Mouse (Mus musculus): Measurements from ENCODE around the gene Taok3. TPM values are rescaled to one million over a fixed set of nuclear protein-coding genes. Genes with fewer than 3 reads are reported as not detected.

Gene Taok3
- polyA plus RNA-seq, 1 experiment from 2014 or later: 40.4 TPM

- Histone ChIP-seq H3K9ac (ENCODE audit: low read depth, low read length) (peak overlapping the region; percentile 40), H3K27ac (ENCODE audit: low read depth, low read length) (peak overlapping the region; percentile 46), H3K27me3 (replicated peaks; ENCODE audit: control insufficient read depth, insufficient read depth, low read length) (no peaks in the 10 kb centered on the region), H3K4me3 (ENCODE audit: low read depth, low read length) (peak overlapping the region; percentile 41), H3K36me3 (ENCODE audit: control insufficient read depth, insufficient read depth) (peaks cover 27% of the 10 kb centered on the region), H3K9me3 (ENCODE audit: control insufficient read depth) (no peaks in the 10 kb centered on the region), H3K4me1 (replicated peaks; ENCODE audit: control insufficient read depth, insufficient read depth, low read length) (no peaks in the 10 kb centered on the region), H3K4me2 (replicated peaks; ENCODE audit: low read depth) (peak overlapping the region; percentile 58)
- no peak for TF ChIP-seq CTCF (IDR thresholded peaks at IDR 0.05; ENCODE audit: low read depth)
- 43% methylated on average over 32 of the region's 32 CpGs for WGBS
- no peak for ATAC-seq
Observed at GRCm38 (mm10) chr5:117240761-117241322, 120.9 kb downstream of the Taok3 start.

DNA sequence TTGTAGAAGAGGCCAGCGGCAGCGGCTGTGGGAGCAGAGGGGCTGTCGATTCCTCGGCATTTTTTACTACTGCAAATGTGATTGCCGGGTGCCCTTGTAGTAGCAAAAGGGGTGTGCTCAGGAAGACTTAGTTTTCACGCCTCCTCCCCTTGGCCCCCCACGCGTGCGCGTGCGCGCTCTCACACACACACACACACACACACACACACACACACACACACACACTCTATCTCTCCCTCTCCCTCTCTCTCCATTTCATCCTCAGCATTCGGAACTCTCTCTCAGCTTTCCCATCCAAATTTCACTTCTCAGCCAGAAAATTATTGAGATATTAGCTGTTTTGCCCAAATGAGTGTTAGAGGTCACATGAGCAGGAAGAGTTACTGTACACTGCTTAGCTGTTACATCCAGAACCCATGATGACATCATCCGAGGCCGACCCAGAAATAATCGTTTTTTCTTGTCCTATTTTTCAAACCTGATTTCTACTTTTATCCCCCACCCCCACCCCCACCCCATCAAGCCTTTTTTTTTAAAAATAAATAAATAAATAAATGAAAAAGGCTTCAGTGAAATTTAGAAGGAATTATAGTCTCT lies 122.1 kb downstream of the Taok3 start:
- no peak for ATAC-seq
- 68% methylated on average over 16 of the region's 16 CpGs for WGBS
- no peak for TF ChIP-seq CTCF (IDR thresholded peaks at IDR 0.05; ENCODE audit: low read depth)

GRCm38 (mm10) chr5:117242671-117243478 lies 122.9 kb downstream of the Taok3 start:
- H3K9me3 ChIP-seq (ENCODE audit: control insufficient read depth): no peaks in the 10 kb centered on the region
- H3K27ac ChIP-seq (ENCODE audit: low read depth, low read length): no peak overlapping the region
- TF ChIP-seq CTCF (IDR thresholded peaks at IDR 0.05; ENCODE audit: low read depth): no peak
- H3K27me3 ChIP-seq (replicated peaks; ENCODE audit: control insufficient read depth, insufficient read depth, low read length): no peaks in the 10 kb centered on the region
- H3K4me3 ChIP-seq (ENCODE audit: low read depth, low read length): no peak overlapping the region
- ATAC-seq: no peak
- H3K4me1 ChIP-seq (replicated peaks; ENCODE audit: control insufficient read depth, insufficient read depth, low read length): no peaks in the 10 kb centered on the region
- no peak overlapping the region for H3K4me2 ChIP-seq (replicated peaks; ENCODE audit: low read depth)
- H3K36me3 ChIP-seq (ENCODE audit: control insufficient read depth, insufficient read depth): peaks cover 36% of the 10 kb centered on the region; the same call in 1 of the 2 replicates
- 67% methylated on average over 22 of the region's 22 CpGs for WGBS
- no peak overlapping the region for H3K9ac ChIP-seq (ENCODE audit: low read depth, low read length)

More for the DNA sequence above, 122.1 kb downstream of the Taok3 start:
- Histone ChIP-seq H3K9me3 (ENCODE audit: control insufficient read depth) (no peaks in the 10 kb centered on the region), H3K27ac (ENCODE audit: low read depth, low read length) (no peak overlapping the region), H3K4me2 (replicated peaks; ENCODE audit: low read depth) (no peak overlapping the region), H3K9ac (ENCODE audit: low read depth, low read length) (no peak overlapping the region), H3K4me1 (replicated peaks; ENCODE audit: control insufficient read depth, insufficient read depth, low read length) (no peaks in the 10 kb centered on the region), H3K4me3 (ENCODE audit: low read depth, low read length) (no peak overlapping the region), H3K27me3 (replicated peaks; ENCODE audit: control insufficient read depth, insufficient read depth, low read length) (no peaks in the 10 kb centered on the region), H3K36me3 (ENCODE audit: control insufficient read depth, insufficient read depth) (peaks cover 38% of the 10 kb centered on the region; the same call in 1 of the 2 replicates)

DNA sequence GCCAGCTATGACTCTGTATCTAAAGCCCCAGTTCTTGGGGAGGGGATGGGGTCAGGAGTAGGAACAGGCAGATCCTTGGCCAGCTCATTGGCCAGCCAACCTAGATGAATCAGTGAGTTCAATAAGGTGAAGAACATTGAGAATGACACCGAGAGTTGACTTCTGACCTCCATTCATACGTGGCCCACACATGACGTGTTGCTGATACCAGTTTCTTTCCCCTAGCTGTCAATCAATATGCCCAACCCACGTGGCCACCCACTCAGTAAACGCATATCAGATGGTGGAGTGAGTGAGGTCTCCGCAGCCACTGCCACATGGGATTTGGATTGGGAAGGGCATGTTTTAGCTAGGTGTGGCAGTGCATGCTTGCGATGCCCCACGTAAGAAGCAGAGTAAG lies 125.2 kb downstream of the Taok3 start:
- no peak overlapping the region for H3K27ac ChIP-seq (ENCODE audit: low read depth, low read length)
- no peaks in the 10 kb centered on the region for H3K9me3 ChIP-seq (ENCODE audit: control insufficient read depth)
- no peak overlapping the region for H3K4me2 ChIP-seq (replicated peaks; ENCODE audit: low read depth)
- H3K4me3 ChIP-seq (ENCODE audit: low read depth, low read length): no peak overlapping the region
- 0 out of 2 replicates have a peak, but pooled peaks have one; percentile 29 for ATAC-seq
- no peaks in the 10 kb centered on the region for H3K4me1 ChIP-seq (replicated peaks; ENCODE audit: control insufficient read depth, insufficient read depth, low read length)
- H3K9ac ChIP-seq (ENCODE audit: low read depth, low read length): no peak overlapping the region
- no peak for TF ChIP-seq CTCF (IDR thresholded peaks at IDR 0.05; ENCODE audit: low read depth)
- H3K36me3 ChIP-seq (ENCODE audit: control insufficient read depth, insufficient read depth): peaks cover 43% of the 10 kb centered on the region; the same call in 1 of the 2 replicates
- WGBS: 83% methylated on average over 8 of the region's 8 CpGs
- H3K27me3 ChIP-seq (replicated peaks; ENCODE audit: control insufficient read depth, insufficient read depth, low read length): no peaks in the 10 kb centered on the region

- no peak for ATAC-seq
- Histone ChIP-seq H3K27me3 (replicated peaks; ENCODE audit: control insufficient read depth, insufficient read depth, low read length) (no peaks in the 10 kb centered on the region), H3K36me3 (ENCODE audit: control insufficient read depth, insufficient read depth) (peaks cover 64% of the 10 kb centered on the region), H3K9me3 (ENCODE audit: control insufficient read depth) (no peaks in the 10 kb centered on the region), H3K4me2 (replicated peaks; ENCODE audit: low read depth) (no peak overlapping the region), H3K4me1 (replicated peaks; ENCODE audit: control insufficient read depth, insufficient read depth, low read length) (no peaks in the 10 kb centered on the region), H3K4me3 (ENCODE audit: low read depth, low read length) (no peak overlapping the region), H3K27ac (ENCODE audit: low read depth, low read length) (no peak overlapping the region), H3K9ac (ENCODE audit: low read depth, low read length) (no peak overlapping the region)
- TF ChIP-seq CTCF (IDR thresholded peaks at IDR 0.05; ENCODE audit: low read depth): no peak
- 37% methylated on average over 10 of the region's 10 CpGs for WGBS
Observed at GRCm38 (mm10) chr5:117248351-117248750, 128.4 kb downstream of the Taok3 start.

GRCm38 (mm10) chr5:117250796-117251195 lies 130.9 kb downstream of the Taok3 start:
- H3K27ac ChIP-seq (ENCODE audit: low read depth, low read length): no peak overlapping the region
- WGBS: 76% methylated on average over 22 of the region's 24 CpGs
- no peak overlapping the region for H3K9ac ChIP-seq (ENCODE audit: low read depth, low read length)
- no peak overlapping the region for H3K4me2 ChIP-seq (replicated peaks; ENCODE audit: low read depth)
- ATAC-seq: no peak
- no peaks in the 10 kb centered on the region for H3K4me1 ChIP-seq (replicated peaks; ENCODE audit: control insufficient read depth, insufficient read depth, low read length)
- no peaks in the 10 kb centered on the region for H3K9me3 ChIP-seq (ENCODE audit: control insufficient read depth)
- peaks cover 76% of the 10 kb centered on the region for H3K36me3 ChIP-seq (ENCODE audit: control insufficient read depth, insufficient read depth)
- TF ChIP-seq CTCF (IDR thresholded peaks at IDR 0.05; ENCODE audit: low read depth): no peak
- H3K27me3 ChIP-seq (replicated peaks; ENCODE audit: control insufficient read depth, insufficient read depth, low read length): no peaks in the 10 kb centered on the region
- H3K4me3 ChIP-seq (ENCODE audit: low read depth, low read length): no peak overlapping the region
